Mouse (Mus musculus) forebrain, embryonic 10.5 days (tissue): ENCODE results near the gene Gm11938. TPM values are rescaled to one million over a fixed set of nuclear protein-coding genes. Genes with fewer than 3 reads are reported as not detected.

ENCODE experiments used
- DNase-seq: peaks from one replicate; pipeline ENCODE4 v3.0.0-alpha.2; 2017; ENCODE audit warnings: low spot score; ENCODE audit errors: extremely low spot score
- H3K27ac ChIP-seq: fragments of 300-500 bp; sonication (generic); 2 replicates; pipeline ENCODE4 v1.5.1; 2016; ENCODE audit warnings: mild to moderate bottlenecking
- H3K27me3 ChIP-seq: fragments of 300-500 bp; sonication (generic); 2 replicates; pipeline ENCODE4 v1.6.1; 2016; ENCODE audit warnings: mild to moderate bottlenecking; ENCODE audit not compliant: poor library complexity, severe bottlenecking
- H3K36me3 ChIP-seq: fragments of 300-500 bp; sonication (generic); replicated peaks from 2 replicates; pipeline ENCODE4 v1.6.1; 2016; ENCODE audit warnings: mild to moderate bottlenecking, moderate library complexity
- H3K4me1 ChIP-seq: fragments of 300-500 bp; sonication (generic); 2 replicates; pipeline ENCODE4 v1.6.1; 2016
- H3K4me3 ChIP-seq: fragments of 300-500 bp; sonication (generic); 2 replicates; pipeline ENCODE4 v1.5.1; 2016; ENCODE audit warnings: mild to moderate bottlenecking, moderate library complexity
- H3K9me3 ChIP-seq: fragments of 300-500 bp; sonication (generic); 2 replicates; pipeline ENCODE4 v1.6.1; 2016; ENCODE audit warnings: mild to moderate bottlenecking, moderate library complexity
- WGBS: fragments of 180-500 bp; shearing (Covaris S2); methylation state at CpG from one replicate; pipeline ENCODE4 v1.1.7; 2016; 5-methylcytosine and 5-hydroxymethylcytosine counted together
- polyA plus RNA-seq: library from polyadenylated mRNA; unstranded; fragments of >200 nt; fragmentation: Nextera tagmentation; extraction: Ambion mirVana; gene quantifications from 2 replicates; pipeline ENCODE4 v1.2.1, GENCODE M21; 2016

Gm11938 gene
- polyA plus RNA-seq, 1 experiment from 2014 or later, result not detected

DNA sequence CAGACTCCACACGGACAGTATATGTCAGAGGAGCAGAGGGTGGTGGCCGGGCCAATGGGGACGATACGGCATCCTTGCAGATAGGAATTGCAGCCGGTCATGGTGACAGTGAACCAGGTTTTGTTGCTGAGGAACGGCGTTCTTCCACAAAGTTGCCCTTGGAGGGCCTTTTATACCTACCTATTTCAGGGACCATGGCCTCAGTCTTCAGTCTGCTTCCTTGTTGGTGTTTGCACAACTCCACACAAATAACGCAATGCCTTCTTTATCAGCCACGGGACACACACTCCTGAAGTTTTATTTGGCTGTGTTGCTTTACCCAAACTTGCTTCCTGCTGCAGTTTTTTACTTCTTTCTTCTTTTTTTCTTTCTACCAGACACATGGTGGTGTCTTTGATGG lies 43.7 kb downstream of the Gm11938 start, which contains the start of gene Gm11939:
Gene Gm11939 (minus strand): TSS at position 101 of the 400 bp plus-strand sequence.
- no peak for DNase-seq
- 85% methylated on average over 9 of the region's 9 CpGs for WGBS
- Histone ChIP-seq H3K4me1 (no peaks in the 10 kb centered on the region), H3K9me3 (no peaks in the 10 kb centered on the region), H3K27ac (no peak within 1 kb of the TSS), H3K27me3 (no peaks in the 10 kb centered on the region), H3K36me3 (no peaks in the 10 kb centered on the region), H3K4me3 (no peak within 1 kb of the TSS)

DNA sequence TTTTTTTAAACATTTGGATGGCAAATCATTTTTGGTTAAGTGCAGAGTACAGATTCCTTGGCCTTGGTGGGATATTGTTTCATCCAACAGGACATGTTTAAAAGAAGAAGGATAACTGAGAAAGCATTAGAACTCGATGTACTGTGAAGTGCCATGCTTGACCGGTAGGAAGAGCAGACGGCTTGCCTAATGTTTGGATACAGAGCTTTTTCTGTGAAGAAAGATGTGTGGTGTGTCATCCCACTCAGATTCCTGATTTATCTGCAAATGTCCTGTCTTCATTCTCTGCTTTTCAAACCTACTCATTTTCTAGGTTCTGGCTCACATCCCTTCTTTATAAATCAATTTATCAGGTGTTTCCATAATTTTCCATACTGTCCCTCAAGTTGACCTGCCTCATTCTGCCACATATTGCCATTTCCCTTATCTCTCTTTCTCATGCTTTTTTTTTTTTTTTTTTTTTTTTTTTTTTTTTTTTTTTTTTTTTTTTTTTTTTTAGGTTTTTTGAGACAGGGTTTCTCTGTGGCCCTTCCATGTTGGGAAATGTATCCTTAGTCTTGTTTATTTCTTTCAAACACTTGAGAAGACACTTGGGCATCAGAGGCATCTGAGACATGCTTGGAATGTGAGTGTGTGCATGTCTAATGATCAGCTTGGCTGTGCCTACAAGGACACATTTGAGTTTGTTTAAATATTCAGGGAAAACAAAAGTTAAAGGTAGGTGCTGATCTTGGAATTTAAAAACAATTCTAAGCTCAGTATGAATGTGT lies 44.9 kb downstream of the Gm11938 start:
- no peak overlapping the region for H3K27ac ChIP-seq
- no peaks in the 10 kb centered on the region for H3K9me3 ChIP-seq
- 91% methylated on average over 3 of the region's 3 CpGs for WGBS
- DNase-seq, result no peak
- no peak overlapping the region for H3K4me3 ChIP-seq
- H3K4me1 ChIP-seq, result no peaks in the 10 kb centered on the region
- H3K27me3 ChIP-seq, result no peaks in the 10 kb centered on the region
- no peaks in the 10 kb centered on the region for H3K36me3 ChIP-seq

DNA sequence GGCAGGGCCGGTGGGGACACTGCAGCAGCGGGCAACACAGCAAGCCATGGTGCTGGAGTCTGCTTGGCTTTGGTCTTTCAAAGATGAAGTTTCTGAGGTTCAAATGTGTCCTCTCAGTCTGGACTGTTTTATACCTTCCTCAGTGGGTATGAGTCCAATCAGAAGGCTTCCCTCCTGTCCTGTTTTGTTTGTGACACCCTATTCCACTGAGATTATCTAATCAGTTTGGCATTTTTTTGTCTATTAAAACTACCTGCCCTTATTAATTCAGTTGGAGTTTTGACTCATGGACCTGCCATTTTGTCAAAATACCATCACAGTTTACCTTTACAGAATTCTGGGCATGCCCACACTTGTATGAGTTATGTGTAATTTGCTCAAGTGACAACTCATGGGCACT lies 46.4 kb downstream of the Gm11938 start, which contains the start of gene Krtap3-2:
Gene Krtap3-2 (minus strand): TSS at position 101 of the 400 bp plus-strand sequence.
- Histone ChIP-seq H3K9me3 (no peaks in the 10 kb centered on the region), H3K36me3 (no peaks in the 10 kb centered on the region), H3K27me3 (no peaks in the 10 kb centered on the region; the same call in 1 of the 2 replicates), H3K27ac (no peak within 1 kb of the TSS), H3K4me1 (no peaks in the 10 kb centered on the region), H3K4me3 (no peak within 1 kb of the TSS)
- no peak for DNase-seq
- 96% methylated on average over 2 of the region's 2 CpGs for WGBS

DNA sequence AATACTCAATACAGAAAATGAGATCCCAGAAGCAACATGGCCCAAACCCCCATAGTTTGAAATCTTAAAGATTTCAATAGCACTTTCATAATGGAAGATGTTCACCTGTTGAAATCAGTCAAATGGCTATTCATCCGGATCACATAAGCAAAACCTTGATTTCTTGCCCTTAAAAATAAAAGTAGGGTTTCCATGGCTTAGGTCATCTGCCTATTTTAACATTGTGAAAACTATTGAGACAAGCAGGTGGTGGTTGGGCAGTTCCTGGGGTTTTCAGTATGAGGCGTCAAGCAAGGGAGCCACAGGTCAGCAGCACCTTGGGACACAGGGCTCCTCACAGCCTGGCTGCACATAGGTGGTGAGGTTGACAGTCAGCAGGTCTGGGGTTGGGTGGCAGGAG lies 46.9 kb downstream of the Gm11938 start:
- Histone ChIP-seq H3K27ac (no peak overlapping the region), H3K36me3 (no peaks in the 10 kb centered on the region), H3K9me3 (no peaks in the 10 kb centered on the region), H3K27me3 (no peaks in the 10 kb centered on the region; the same call in 1 of the 2 replicates), H3K4me3 (no peak overlapping the region), H3K4me1 (no peaks in the 10 kb centered on the region)
- DNase-seq, result no peak
- WGBS, result 93% methylated on average over 2 of the region's 2 CpGs

Other genes with a start within 250 kb of the Gm11938 start
- 0.22 and 0.36 TPM in 2 replicates for gene Krt28, start 228.4 kb downstream of the Gm11938 start, polyA plus RNA-seq
- 20.6 and 22.0 TPM in 2 replicates for gene Krt10, start 213.9 kb downstream of the Gm11938 start, polyA plus RNA-seq
- not detected in 2 replicates for gene Krt12, start 181.0 kb downstream of the Gm11938 start, polyA plus RNA-seq
- 0.35 and 0.64 TPM in 2 replicates for gene Krt20, start 165.2 kb downstream of the Gm11938 start, polyA plus RNA-seq
- gene Krt23, start 110.2 kb downstream of the Gm11938 start, polyA plus RNA-seq, result 0.20 TPM in 1 of 2 replicates, not detected in the other
- not detected in 2 replicates for gene Krt39, start 82.0 kb downstream of the Gm11938 start, polyA plus RNA-seq
- not detected in 2 replicates for gene Krt40, start 60.1 kb downstream of the Gm11938 start, polyA plus RNA-seq
- gene Krtap3-3, start 52.4 kb downstream of the Gm11938 start, polyA plus RNA-seq, result not detected in 2 replicates
- gene Krtap3-2, start 46.5 kb downstream of the Gm11938 start, polyA plus RNA-seq, result not detected in 2 replicates
- gene Gm11939, start 43.8 kb downstream of the Gm11938 start, polyA plus RNA-seq, result not detected in 2 replicates
- not detected in 2 replicates for gene Krtap3-1, start 36.7 kb downstream of the Gm11938 start, polyA plus RNA-seq
- not detected in 2 replicates for gene Krtap1-5, start 22.3 kb downstream of the Gm11938 start, polyA plus RNA-seq
- not detected in 2 replicates for gene Krtap1-4, start 19.7 kb downstream of the Gm11938 start, polyA plus RNA-seq
- gene Krtap1-3, start 12.0 kb downstream of the Gm11938 start, polyA plus RNA-seq, result not detected in 2 replicates
- gene Krtap9-3, start 5.2 kb downstream of the Gm11938 start, polyA plus RNA-seq, result not detected in 2 replicates
- not detected in 2 replicates for gene Gm11937, start 6.9 kb upstream of the Gm11938 start, polyA plus RNA-seq
- gene Krtap2-4, start 11.5 kb upstream of the Gm11938 start, polyA plus RNA-seq, result not detected in 2 replicates
- not detected in 2 replicates for gene Gm11562, start 17.1 kb upstream of the Gm11938 start, polyA plus RNA-seq
- gene Krtap4-1, start 24.9 kb upstream of the Gm11938 start, polyA plus RNA-seq, result not detected in 2 replicates
- gene Krtap4-2, start 31.8 kb upstream of the Gm11938 start, polyA plus RNA-seq, result not detected in 2 replicates
- not detected in 2 replicates for gene Krtap4-7, start 40.8 kb upstream of the Gm11938 start, polyA plus RNA-seq
- gene Gm11555, start 46.9 kb upstream of the Gm11938 start, polyA plus RNA-seq, result not detected in 2 replicates
- not detected in 2 replicates for gene Gm11563, start 55.7 kb upstream of the Gm11938 start, polyA plus RNA-seq
- gene Krtap4-6, start 62.7 kb upstream of the Gm11938 start, polyA plus RNA-seq, result not detected in 2 replicates
- gene Gm14190, start 87.4 kb upstream of the Gm11938 start, polyA plus RNA-seq, result not detected in 2 replicates
- gene Gm14180, start 131.0 kb upstream of the Gm11938 start, polyA plus RNA-seq, result not detected in 2 replicates
- gene Gm11595, start 169.6 kb upstream of the Gm11938 start, polyA plus RNA-seq, result not detected in 2 replicates
- gene Krtap4-8, start 177.4 kb upstream of the Gm11938 start, polyA plus RNA-seq, result not detected in 2 replicates
- not detected in 2 replicates for gene Krtap4-9, start 181.9 kb upstream of the Gm11938 start, polyA plus RNA-seq
- gene Gm11596, start 190.2 kb upstream of the Gm11938 start, polyA plus RNA-seq, result not detected in 2 replicates
- gene Gm11569, start 195.6 kb upstream of the Gm11938 start, polyA plus RNA-seq, result not detected in 2 replicates
- not detected in 2 replicates for gene Gm11554, start 201.1 kb upstream of the Gm11938 start, polyA plus RNA-seq
- gene Krtap4-13, start 206.6 kb upstream of the Gm11938 start, polyA plus RNA-seq, result not detected in 2 replicates
- gene Gm11564, start 212.4 kb upstream of the Gm11938 start, polyA plus RNA-seq, result not detected in 2 replicates
- gene 2300003K06Rik, start 234.8 kb upstream of the Gm11938 start, polyA plus RNA-seq, result not detected in 2 replicates
- gene Krtap4-16, start 248.3 kb upstream of the Gm11938 start, polyA plus RNA-seq, result not detected in 2 replicates